Mouse (Mus musculus) heart, adult 8-10 months (tissue): ENCODE measurements at regions not wholly inside any gene's neighbourhood (a gene's known extent, or its start where the extent isn't known, plus 50 kb on each side); places are given as distances from the start of the nearest gene placed in this dataset.
A peak's percentile ranks its signal among the peaks of the same experiment; 100 is the strongest.
"Not testable (repeated sequence)": the region's sequence is repeated elsewhere in the genome, so short reads cannot be mapped to it uniquely, and the experiment has no call there.

Experiments used
- DNase-seq: peaks from one replicate; pipeline ENCODE4 v3.0.0; 2022; ENCODE audit warnings: low spot score

GRCm38 (mm10) chrX:12294941-12295340 lies 134.8 kb upstream of the Bcor start:
- DNase-seq: no peak

DNA sequence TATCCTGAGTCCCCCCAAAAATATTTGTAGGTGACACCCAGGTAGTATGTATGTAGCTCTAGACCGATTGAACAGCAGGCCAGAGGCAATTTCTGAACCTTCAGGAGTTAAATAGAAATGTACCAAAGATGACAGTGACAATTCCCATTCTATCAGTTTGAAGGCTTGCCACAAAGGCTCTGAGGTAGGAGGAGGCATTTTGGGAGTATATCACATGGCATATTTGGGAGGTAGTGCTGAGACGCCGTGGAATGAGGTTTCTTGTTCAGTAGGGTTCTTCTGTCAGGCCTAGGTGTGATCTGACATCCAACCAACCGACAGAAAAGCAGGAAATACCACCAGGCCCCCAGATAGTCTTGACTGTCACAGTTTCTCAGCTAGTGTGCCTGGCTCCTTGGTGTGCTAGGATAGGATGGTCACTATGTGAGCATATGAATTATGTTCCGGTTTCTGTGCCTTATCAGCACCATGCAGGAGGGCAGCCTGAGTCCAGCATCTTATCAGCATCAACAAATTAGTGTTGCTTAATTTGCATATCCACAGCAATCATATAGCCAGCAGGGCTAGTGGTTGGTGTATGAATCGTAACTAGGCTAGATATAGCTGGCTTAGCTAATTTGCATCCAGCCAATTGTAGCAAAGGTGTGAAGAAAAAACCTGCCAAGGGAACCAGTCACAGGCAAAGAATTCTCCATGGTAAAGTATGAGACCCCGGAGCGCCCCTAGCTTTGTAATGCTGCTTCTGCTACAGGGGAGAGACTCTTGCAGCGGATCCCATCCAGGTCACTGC lies 136.3 kb upstream of the Bcor start:
- no peak for DNase-seq

GRCm38 (mm10) chrX:12298609-12299008 lies 138.5 kb upstream of the Bcor start:
- DNase-seq: no peak

- no peak for DNase-seq
Measured at GRCm38 (mm10) chrX:12299236-12299635, 139.1 kb upstream of the Bcor start.

DNA sequence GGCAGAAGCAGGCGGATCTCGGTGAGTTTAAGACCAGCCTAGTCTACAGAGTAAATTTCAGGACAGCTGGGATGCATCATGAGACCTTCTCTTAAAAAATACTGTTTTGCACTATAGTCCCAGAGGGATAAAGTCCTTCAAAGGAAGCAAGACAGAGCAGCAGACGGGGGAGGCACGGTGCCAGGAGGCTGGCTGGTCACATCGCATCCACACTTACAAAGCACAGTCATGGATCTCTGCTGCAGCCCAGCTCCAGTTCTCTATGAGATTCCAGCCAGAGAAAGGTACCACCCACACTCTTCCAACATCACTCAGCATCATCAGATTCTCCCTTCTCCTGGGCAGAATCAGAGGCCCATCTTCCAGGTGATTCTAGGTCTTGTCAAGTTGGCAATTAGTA lies 144.5 kb upstream of the Bcor start:
- no peak for DNase-seq

GRCm38 (mm10) chrX:12306940-12307339 lies 146.8 kb upstream of the Bcor start:
- no peak for DNase-seq

DNA sequence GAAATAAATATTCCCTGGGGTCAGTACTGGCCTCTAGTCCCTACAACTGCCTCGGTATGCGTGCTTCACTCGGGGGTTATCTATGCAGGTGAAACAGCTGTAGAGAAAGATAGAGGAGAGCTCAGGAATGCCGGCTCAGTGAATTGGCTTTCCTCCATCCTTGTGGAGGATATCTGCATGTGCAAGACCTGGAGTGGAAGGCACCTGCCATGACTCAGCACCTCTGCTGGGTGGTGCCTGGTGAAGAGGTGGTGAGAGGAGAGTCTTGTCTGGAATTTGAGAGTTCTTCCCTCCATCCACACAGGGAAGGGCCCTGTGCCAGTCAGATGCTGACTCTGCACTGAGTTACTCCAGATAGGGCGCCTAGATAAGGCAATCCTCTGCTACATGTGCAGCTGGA lies 152.4 kb upstream of the Bcor start:
- no peak for DNase-seq

- DNase-seq: no peak
Measured at GRCm38 (mm10) chrX:12315658-12316057, 155.5 kb upstream of the Bcor start.

DNA sequence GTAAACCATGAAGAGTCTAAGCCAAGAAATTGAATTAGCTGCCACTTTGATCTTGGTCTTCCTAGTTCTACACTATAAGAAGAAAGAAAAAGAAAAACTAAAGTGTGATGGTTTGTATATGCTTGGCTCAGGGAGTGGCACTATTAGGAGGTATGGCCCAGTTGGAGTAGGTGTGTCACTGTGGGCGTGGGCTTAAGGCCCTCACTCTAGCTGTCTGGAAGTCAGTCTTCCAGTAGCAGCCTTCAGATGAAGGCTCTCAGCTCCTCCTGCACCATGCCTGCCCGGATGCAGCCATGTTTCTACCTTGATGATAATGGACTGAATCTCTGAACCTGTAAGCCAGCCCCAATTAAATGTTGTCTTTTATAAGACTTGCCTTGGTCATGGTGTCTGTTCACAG lies 157.3 kb upstream of the Bcor start:
- not testable (repeated sequence) for DNase-seq

GRCm38 (mm10) chrX:12318848-12319651 lies 158.9 kb upstream of the Bcor start:
- no peak for DNase-seq

- DNase-seq: peak; percentile 7
Measured at GRCm38 (mm10) chrX:12322453-12322852, 162.3 kb upstream of the Bcor start.

DNA sequence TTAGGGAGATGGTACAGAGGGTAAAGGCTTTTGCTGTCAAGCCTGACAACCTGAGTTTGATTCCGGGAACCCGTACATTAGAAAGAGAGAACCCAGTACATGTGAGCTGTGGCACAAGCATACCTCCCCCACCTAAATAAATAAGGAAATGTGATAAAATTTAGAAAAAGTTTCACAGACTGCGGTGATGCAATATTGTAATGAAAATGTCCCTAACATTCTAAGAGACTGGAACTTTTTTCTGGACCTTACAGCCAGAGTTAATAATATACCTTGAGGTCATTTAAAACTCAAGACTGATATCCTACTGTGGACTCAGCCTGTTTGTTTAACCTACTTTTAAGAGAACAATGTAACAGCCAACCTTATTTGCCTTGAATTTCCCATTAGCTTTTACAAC lies 163.1 kb upstream of the Bcor start:
- no peak for DNase-seq

- DNase-seq: no peak
Measured at GRCm38 (mm10) chrX:12323812-12324211, 163.7 kb upstream of the Bcor start.

DNA sequence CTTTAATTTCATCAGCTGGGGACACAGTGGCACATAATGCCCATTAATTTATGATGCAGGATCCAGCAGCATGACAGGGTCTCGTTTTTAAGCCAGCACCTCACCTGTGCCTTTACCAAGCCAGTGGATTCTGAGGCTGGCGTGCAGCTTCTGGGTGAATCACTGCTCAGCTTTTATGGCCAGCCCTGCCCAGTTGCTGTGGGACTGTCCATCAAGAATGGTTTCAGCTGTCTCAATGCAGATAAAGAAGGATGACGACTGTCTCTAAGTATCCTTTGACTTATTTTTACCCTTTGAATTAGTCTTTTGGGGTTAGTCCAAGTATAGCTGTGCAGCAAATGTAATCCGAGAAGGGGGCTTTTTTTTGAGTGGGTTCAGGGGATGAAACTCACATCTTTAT lies 167.3 kb upstream of the Bcor start:
- no peak for DNase-seq

DNA sequence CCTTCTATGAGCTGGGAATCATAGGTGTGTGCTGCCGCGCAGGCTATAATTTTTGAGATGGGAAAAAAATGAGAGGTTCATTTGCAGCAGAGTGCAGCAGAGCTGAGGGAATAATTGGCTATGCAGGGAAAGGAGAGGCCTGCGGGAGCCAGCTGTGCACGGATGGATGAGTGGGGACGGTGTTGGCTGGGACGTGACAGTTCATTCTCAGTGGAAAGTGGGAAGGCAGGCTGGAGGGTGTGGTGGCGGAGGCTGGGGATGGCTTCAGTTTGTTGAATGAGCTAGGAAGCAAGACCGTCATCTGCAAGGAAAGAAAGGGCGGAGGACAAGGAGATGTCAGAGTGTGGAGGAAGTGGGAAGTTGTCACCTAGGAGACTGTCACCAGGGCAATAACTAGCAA lies 180.4 kb upstream of the Bcor start:
- no peak for DNase-seq

GRCm38 (mm10) chrX:12341356-12341965 lies 181.3 kb upstream of the Bcor start:
- DNase-seq: no peak

DNA sequence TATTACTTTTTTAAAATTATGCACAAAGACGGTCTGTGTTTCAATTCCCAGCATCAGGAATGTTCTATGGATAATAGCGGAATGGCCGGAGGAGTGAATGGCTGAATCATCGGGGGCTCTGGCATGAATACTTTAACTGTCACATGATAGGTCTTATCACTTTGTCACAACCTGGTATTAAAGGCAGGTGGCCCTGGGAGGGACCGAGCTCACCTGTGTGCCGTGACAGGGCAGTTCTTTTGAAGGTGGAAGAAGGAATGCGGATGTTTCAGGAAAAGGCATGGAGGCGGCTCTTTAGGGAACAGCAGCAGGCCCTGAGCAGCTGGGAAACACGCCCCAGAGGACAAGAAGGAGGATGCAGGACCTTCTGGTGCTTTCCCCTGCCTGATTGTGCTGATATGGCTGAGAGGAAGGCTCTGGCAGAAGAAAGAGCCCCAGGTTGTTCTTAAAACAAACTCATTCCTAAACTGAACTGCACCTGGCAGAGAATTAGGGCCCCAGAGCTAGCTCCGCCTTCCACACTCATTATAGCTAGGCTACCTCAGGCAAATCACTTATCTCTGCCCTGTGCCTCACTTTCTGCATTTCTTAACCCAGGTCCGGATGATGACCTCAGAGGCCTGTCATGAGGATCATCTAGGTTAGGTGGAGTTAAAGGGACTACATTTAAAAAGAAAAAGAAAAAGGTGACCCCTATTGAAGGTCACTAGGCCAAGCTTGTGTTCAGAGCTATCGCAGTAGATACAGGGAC lies 184.8 kb upstream of the Bcor start:
- no peak for DNase-seq

DNA sequence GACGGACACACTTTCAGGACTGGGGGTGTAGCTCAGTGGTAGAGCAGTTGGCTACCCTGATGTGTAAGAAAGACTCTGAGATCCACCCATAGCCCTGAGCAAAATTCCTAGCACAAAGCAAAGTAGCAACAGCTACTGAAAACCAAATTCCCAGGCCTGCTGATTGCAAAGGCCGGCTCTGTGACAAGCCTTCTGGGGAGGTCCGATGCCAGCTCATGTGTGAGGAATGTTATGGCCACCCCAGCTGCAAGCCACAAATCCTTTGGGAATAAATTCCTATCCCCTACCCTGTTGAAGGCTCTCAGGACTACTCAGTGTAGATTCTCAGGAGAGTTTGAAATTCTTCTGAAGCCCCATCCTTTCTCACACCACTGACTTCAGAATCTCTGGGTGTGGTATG lies 186.7 kb upstream of the Bcor start:
- DNase-seq: no peak

DNA sequence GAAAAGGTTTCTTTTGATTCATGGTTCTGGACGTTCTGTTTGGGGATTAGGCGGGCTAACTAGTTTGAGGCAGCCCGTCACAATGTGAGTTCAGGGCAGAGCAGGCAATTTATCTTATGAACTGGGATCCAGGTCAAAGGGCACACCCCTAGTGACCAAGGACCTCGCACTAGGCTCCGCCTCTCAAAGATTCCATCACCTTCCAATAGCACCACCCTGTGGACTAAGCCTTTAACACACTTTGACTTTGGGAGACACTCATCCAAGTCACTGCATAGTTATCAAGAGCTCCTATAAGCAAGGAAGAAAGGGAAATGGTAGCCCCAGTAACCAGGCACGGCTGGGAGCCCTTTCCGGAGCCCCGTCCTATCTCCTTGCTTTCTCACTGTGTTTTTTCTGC lies 188.0 kb upstream of the Bcor start:
- DNase-seq: no peak

- DNase-seq: no peak
Measured at GRCm38 (mm10) chrX:12354875-12355274, 194.7 kb upstream of the Bcor start.

- DNase-seq: no peak
Measured at GRCm38 (mm10) chrX:12358026-12358425, 197.9 kb upstream of the Bcor start.
